Mouse (Mus musculus) liver, embryonic 12.5 days (tissue): Measurements from ENCODE around the gene Ddias. TPM values are rescaled to one million over a fixed set of nuclear protein-coding genes. Genes with fewer than 3 reads are reported as not detected.
A peak's percentile ranks its signal among the peaks of the same experiment; 100 is the strongest.

Experiments
- ATAC-seq: fragments of 200-750 bp; cut with Nextera tagmentation; 2 replicates; pipeline ENCODE4 v1.8.0; 2017; ENCODE audit warnings: moderate number of reproducible peaks, mild to moderate bottlenecking, moderate library complexity
- H3K27ac ChIP-seq: fragments of 300-500 bp; sonication (generic); 2 replicates; pipeline ENCODE4 v1.5.1; 2016; ENCODE audit warnings: mild to moderate bottlenecking
- H3K27me3 ChIP-seq: fragments of 300-500 bp; sonication (generic); replicated peaks from 2 replicates; pipeline ENCODE4 v1.6.1; 2016; ENCODE audit warnings: mild to moderate bottlenecking, moderate library complexity
- H3K36me3 ChIP-seq: fragments of 300-500 bp; sonication (generic); 2 replicates; pipeline ENCODE4 v1.6.1; 2016; ENCODE audit warnings: mild to moderate bottlenecking, moderate library complexity
- H3K4me1 ChIP-seq: fragments of 300-500 bp; sonication (generic); 2 replicates; pipeline ENCODE4 v1.6.1; 2016
- H3K4me2 ChIP-seq: fragments of 300-500 bp; sonication (generic); 2 replicates; pipeline ENCODE4 v1.6.1; 2016; ENCODE audit warnings: mild to moderate bottlenecking, moderate library complexity
- H3K4me3 ChIP-seq: fragments of 300-500 bp; sonication (generic); 2 replicates; pipeline ENCODE4 v1.5.1; 2016; ENCODE audit warnings: mild to moderate bottlenecking, moderate library complexity
- H3K9ac ChIP-seq: fragments of 300-500 bp; sonication (generic); 2 replicates; pipeline ENCODE4 v1.6.1; 2016; ENCODE audit warnings: mild to moderate bottlenecking, moderate library complexity
- H3K9me3 ChIP-seq: fragments of 300-500 bp; sonication (generic); replicated peaks from 2 replicates; pipeline ENCODE4 v1.6.1; 2016; ENCODE audit warnings: mild to moderate bottlenecking, moderate library complexity
- WGBS: fragments of 180-500 bp; shearing (Covaris S2); methylation state at CpG from one replicate; pipeline ENCODE4 v1.1.7; 2016; ENCODE audit not compliant: insufficient replicate concordance; 5-methylcytosine and 5-hydroxymethylcytosine counted together
- polyA plus RNA-seq: library from polyadenylated mRNA; unstranded; fragments of >200 nt; fragmentation: Nextera tagmentation; extraction: Ambion mirVana; gene quantifications from 2 replicates; pipeline ENCODE4 v1.2.1, GENCODE M21; 2016

Gene Ddias
- polyA plus RNA-seq, 1 experiment from 2014 or later, result 15.5 TPM

DNA sequence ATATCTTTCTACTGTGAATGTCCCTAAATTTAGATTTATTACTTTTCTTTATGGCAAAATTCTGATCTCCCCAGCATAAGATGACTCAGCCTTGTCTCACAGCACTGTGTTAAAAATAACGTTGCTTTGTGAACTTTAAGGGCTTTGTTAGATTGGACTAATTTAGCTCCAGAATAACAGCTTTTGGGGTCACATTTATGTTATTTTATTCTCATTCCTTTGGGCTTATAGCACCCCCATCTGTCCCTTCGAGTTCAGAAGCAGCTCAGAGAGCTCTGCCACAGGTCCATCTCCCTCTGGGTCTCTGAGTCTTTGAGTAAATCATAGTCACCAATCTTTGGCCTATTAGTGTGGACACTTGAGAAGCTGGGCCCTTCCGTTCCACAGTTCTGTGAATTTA lies 36.1 kb downstream of the Ddias start:
- ATAC-seq, result no peak
- no peaks in the 10 kb centered on the region for H3K4me1 ChIP-seq
- no peak overlapping the region for H3K4me3 ChIP-seq
- H3K27ac ChIP-seq, result no peak overlapping the region
- no peaks in the 10 kb centered on the region for H3K36me3 ChIP-seq
- H3K9ac ChIP-seq, result no peak overlapping the region
- no peaks in the 10 kb centered on the region for H3K27me3 ChIP-seq
- H3K4me2 ChIP-seq, result no peak overlapping the region
- 55% methylated on average over 3 of the region's 3 CpGs for WGBS
- no peaks in the 10 kb centered on the region for H3K9me3 ChIP-seq

DNA sequence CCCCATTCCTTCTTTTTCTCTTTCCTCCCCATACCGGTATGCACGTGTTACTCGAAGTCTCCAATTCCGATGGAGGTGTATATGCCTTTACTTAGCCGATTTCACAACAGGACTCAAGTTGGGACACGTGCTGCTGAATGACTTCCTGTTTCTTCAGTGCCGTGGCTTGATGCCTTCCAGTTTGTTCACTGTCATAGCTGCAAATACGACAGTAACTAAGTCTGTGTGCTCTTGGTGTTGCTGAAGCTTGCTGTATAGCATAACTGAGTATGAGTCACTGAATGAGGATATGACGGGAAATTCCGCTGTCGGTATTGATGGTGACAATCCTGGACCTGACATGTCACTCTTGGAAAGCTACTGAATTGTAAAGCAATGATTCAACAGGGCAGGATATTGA lies 36.8 kb downstream of the Ddias start:
- no peak overlapping the region for H3K4me3 ChIP-seq
- 55% methylated on average over 11 of the region's 11 CpGs for WGBS
- H3K9ac ChIP-seq, result no peak overlapping the region
- H3K27me3 ChIP-seq, result no peaks in the 10 kb centered on the region
- no peaks in the 10 kb centered on the region for H3K4me1 ChIP-seq
- no peak for ATAC-seq
- H3K36me3 ChIP-seq, result no peaks in the 10 kb centered on the region
- H3K9me3 ChIP-seq, result no peaks in the 10 kb centered on the region
- no peak overlapping the region for H3K4me2 ChIP-seq
- H3K27ac ChIP-seq, result no peak overlapping the region

DNA sequence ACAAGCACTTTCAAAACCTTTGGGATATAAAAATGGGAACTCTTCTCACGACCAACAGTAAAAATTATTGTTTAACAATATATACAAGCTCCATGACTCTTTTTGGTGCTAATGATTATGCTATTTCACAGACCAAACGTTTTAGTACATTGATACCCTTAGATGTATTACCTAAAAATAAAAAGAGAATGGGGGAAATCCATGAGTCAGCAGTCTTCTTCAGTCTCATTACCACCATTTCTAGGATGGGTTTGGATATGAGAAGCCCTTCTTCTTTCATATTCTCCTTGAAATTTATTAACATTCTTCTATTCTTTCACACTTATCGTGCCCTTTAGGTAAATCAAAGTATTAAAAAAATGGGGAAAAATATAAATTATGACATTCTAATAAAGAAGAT lies 37.6 kb downstream of the Ddias start:
- Histone ChIP-seq H3K4me3 (no peak overlapping the region), H3K36me3 (no peaks in the 10 kb centered on the region), H3K4me1 (no peaks in the 10 kb centered on the region), H3K27me3 (no peaks in the 10 kb centered on the region), H3K9me3 (no peaks in the 10 kb centered on the region), H3K4me2 (no peak overlapping the region), H3K27ac (no peak overlapping the region), H3K9ac (no peak overlapping the region)
- WGBS, result 55% methylated on average over 3 of the region's 3 CpGs
- no peak for ATAC-seq

DNA sequence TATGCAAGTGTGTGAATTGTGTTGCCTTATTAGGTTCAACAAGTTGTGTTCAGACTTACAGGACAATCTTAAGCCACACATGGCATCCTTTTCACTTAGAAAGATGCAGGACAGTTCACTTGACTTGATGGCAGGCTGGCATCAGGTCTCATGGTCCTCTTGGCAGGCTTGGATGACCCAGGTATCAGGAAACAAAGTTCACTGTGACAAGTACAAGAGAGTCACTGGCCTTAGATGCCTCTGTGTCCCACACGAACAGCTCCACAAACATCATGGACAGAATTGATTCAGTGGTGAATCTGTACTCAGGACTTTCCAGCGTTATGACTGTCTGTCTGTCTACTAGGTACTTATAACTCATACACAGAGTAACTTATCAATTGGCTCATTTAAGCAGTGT lies 39.7 kb downstream of the Ddias start:
- no peaks in the 10 kb centered on the region for H3K36me3 ChIP-seq
- no peaks in the 10 kb centered on the region for H3K4me1 ChIP-seq
- H3K9me3 ChIP-seq, result no peaks in the 10 kb centered on the region
- H3K27me3 ChIP-seq, result no peaks in the 10 kb centered on the region
- no peak overlapping the region for H3K9ac ChIP-seq
- 71% methylated on average over 2 of the region's 2 CpGs for WGBS
- H3K4me3 ChIP-seq, result no peak overlapping the region
- H3K4me2 ChIP-seq, result no peak overlapping the region
- H3K27ac ChIP-seq, result no peak overlapping the region
- no peak for ATAC-seq

DNA sequence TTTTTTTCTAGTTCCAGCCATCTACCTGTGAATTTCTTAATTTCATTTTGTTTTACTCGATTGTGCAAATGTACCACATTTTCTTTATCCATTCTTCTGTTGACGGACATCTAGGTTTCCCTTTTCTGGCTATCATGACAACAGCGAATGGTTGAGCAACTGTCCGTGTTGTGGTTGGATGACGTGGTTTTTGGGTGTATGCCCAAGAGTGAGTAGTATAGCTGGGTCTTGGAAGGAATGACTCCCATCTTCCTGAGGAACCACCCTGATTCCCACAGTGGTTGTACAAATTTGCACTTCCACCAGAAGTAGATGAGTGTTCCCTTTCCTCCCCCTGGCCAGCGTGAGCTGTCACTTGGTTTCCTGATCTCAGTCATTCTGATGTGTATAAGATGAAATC lies 41.7 kb downstream of the Ddias start:
- no peak overlapping the region for H3K4me3 ChIP-seq
- no peaks in the 10 kb centered on the region for H3K9me3 ChIP-seq
- H3K4me2 ChIP-seq, result no peak overlapping the region
- H3K27me3 ChIP-seq, result no peaks in the 10 kb centered on the region
- H3K9ac ChIP-seq, result no peak overlapping the region
- H3K36me3 ChIP-seq, result no peaks in the 10 kb centered on the region
- H3K4me1 ChIP-seq, result no peaks in the 10 kb centered on the region
- ATAC-seq, result no peak
- no peak overlapping the region for H3K27ac ChIP-seq
- 62% methylated on average over 6 of the region's 6 CpGs for WGBS

DNA sequence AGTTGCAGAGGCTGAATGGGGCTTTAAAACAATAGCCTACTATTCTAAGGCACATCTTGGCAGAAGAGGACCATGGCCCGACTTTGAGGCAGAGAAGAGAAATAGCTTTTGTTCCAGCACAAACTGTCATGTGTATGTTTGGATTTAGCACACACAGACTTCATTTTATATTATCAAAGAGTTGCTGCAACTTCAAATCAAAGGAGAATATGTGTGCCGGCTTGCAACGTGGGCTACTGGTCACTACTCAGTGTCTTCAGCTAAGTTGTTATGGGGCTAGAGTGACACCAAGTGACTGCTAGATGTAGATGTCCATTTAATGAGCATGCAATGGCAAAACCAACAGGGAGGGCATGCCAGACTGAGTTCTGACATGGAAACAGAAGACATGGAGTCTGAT lies 46.1 kb downstream of the Ddias start:
- Histone ChIP-seq H3K9ac (no peak overlapping the region), H3K4me3 (no peak overlapping the region), H3K9me3 (no peaks in the 10 kb centered on the region), H3K36me3 (no peaks in the 10 kb centered on the region), H3K4me1 (no peaks in the 10 kb centered on the region), H3K27ac (no peak overlapping the region), H3K27me3 (no peaks in the 10 kb centered on the region), H3K4me2 (no peak overlapping the region)
- WGBS, result 56% methylated on average over 3 of the region's 3 CpGs
- no peak for ATAC-seq

DNA sequence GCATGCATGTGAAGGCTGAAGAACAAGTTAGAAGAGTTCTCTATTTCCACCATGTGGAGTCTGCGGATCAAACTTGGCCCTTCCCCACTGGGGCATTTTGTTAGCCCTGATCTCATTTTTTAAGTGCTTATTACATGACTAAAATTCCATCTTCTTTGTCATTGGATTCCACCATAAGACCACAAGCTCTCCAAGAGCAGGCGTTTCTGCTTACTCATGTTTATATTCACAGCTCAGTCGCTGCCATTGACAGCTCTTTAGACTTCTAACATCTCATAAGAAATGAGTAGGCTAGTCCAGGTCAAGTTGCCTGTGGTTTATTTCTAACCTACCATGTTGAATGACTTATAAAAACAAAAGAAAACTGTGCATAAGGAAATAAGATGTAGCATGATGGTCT lies 47.8 kb downstream of the Ddias start:
- Histone ChIP-seq H3K9ac (no peak overlapping the region), H3K4me3 (no peak overlapping the region), H3K27me3 (no peaks in the 10 kb centered on the region), H3K36me3 (no peaks in the 10 kb centered on the region), H3K9me3 (no peaks in the 10 kb centered on the region), H3K4me2 (no peak overlapping the region), H3K4me1 (no peaks in the 10 kb centered on the region), H3K27ac (no peak overlapping the region)
- WGBS, result 84% methylated on average over 3 of the region's 3 CpGs
- no peak for ATAC-seq

DNA sequence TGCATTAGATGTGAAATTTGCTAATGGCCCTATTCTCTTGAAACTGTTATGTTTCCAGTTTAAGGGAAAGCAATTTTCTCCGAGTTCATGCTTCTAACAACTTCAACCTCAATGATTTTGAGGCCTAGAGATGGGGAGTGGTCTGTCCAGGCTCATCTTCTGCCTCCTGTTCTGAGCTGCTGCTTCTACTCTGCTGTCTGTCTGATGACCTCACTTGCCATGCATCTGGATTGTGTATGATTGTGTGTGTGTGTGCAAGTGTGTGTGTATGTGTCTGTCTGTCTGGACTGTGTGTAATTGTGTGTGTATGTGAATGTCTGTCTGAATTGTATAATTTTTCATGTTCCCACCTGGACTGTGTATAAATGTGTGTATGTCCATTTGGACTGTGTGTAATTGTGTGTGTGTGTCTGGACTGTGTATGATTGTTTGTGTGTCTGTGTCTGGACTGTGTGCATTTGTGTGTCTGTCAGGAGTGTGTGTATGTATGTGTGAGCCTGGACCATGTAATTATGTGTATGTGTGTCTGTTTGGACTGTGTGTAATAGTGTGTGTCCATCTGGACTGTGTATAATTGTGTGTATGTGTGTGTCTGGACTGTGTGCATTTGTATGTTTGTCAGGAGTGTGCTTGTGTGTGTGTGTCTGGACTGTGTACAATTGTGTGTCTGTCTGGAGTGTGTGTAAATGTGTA lies 51.5 kb downstream of the Ddias start:
- no peak overlapping the region for H3K9ac ChIP-seq
- H3K4me3 ChIP-seq, result no peak overlapping the region
- H3K27ac ChIP-seq, result no peak overlapping the region
- 0 out of 2 replicates have a peak, but pooled peaks have one; percentile 30 for ATAC-seq
- no peaks in the 10 kb centered on the region for H3K9me3 ChIP-seq
- no peaks in the 10 kb centered on the region for H3K27me3 ChIP-seq
- H3K4me2 ChIP-seq, result no peak overlapping the region
- no peaks in the 10 kb centered on the region for H3K4me1 ChIP-seq
- H3K36me3 ChIP-seq, result no peaks in the 10 kb centered on the region
- WGBS, result 46% methylated on average over 1 of the region's 1 CpGs

DNA sequence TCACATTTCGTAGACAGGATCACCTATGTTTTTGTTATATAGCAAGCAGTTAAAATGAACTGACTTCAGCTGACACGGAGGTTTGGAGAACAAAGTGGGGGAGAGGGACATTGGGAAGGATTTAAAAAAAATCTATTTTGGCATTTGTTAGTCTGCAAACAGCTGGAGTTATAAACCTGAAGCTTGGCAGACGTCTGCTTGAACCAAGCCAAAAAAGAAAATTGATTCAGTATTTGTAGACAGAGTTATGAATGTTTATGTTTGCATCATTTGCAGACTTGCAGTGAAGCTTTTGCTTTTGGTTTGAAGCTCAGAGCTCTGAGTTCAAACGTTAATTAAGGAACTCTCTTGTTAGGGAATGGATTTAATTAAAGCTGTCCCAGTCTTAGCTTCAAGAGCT lies 52.2 kb downstream of the Ddias start:
- no peaks in the 10 kb centered on the region for H3K36me3 ChIP-seq
- H3K27ac ChIP-seq, result no peak overlapping the region
- no peak for ATAC-seq
- WGBS, result 51% methylated on average over 4 of the region's 4 CpGs
- no peak overlapping the region for H3K9ac ChIP-seq
- H3K9me3 ChIP-seq, result no peaks in the 10 kb centered on the region
- H3K4me1 ChIP-seq, result no peaks in the 10 kb centered on the region
- no peaks in the 10 kb centered on the region for H3K27me3 ChIP-seq
- H3K4me3 ChIP-seq, result no peak overlapping the region
- H3K4me2 ChIP-seq, result no peak overlapping the region

DNA sequence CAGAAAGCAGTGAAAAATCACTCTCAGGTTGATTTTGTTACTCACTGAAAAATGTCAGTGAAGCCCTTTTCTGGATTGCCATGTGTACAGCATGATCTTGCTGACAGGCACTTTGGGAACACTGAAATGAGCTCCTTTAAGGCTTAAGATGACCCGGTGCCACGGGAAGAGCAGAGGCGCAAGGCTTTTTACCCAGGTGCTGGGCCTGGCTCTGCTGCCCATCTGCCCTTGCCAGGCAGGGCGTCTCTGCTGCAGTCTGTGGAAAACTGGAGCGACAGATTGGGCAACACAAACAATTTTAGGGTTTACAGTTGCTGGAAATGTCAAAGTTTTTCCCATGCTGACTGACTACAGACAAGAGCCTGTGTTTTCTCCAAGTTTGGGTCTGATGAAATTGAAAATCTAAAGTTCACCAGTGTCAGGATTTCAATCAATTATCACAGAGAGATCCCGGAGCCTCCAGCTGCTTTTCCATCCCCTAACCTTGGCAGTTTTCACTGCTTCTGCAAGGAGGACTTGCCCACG lies 53.0 kb downstream of the Ddias start:
- no peaks in the 10 kb centered on the region for H3K36me3 ChIP-seq
- no peaks in the 10 kb centered on the region for H3K9me3 ChIP-seq
- no peak overlapping the region for H3K9ac ChIP-seq
- no peaks in the 10 kb centered on the region for H3K4me1 ChIP-seq
- no peak overlapping the region for H3K27ac ChIP-seq
- 68% methylated on average over 7 of the region's 7 CpGs for WGBS
- no peaks in the 10 kb centered on the region for H3K27me3 ChIP-seq
- H3K4me3 ChIP-seq, result no peak overlapping the region
- ATAC-seq, result no peak
- H3K4me2 ChIP-seq, result no peak overlapping the region

DNA sequence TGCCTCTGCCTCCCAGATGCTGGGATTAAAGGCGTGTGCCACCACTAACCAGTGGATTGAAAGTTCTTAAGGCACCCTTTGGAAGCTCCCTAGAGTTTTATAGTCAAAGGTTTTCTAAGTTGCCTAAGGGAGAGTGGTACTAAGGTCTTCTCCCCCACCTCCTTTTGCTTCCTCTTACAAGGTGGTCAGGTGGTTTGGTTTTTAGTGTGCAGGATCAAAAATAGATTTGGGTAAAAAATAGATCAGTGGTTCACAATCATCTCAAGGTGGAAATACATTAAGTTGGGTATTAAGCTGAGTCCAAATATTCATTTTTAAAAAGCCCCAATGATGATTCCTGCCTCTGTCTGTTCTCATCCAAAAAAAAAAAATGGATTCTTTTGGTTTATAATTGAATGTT lies 53.6 kb downstream of the Ddias start:
- H3K4me3 ChIP-seq, result no peak overlapping the region
- H3K4me1 ChIP-seq, result no peaks in the 10 kb centered on the region
- no peaks in the 10 kb centered on the region for H3K36me3 ChIP-seq
- H3K4me2 ChIP-seq, result no peak overlapping the region
- WGBS, result 60% methylated on average over 1 of the region's 1 CpGs
- H3K9ac ChIP-seq, result no peak overlapping the region
- no peaks in the 10 kb centered on the region for H3K9me3 ChIP-seq
- H3K27ac ChIP-seq, result no peak overlapping the region
- H3K27me3 ChIP-seq, result no peaks in the 10 kb centered on the region
- ATAC-seq, result no peak

DNA sequence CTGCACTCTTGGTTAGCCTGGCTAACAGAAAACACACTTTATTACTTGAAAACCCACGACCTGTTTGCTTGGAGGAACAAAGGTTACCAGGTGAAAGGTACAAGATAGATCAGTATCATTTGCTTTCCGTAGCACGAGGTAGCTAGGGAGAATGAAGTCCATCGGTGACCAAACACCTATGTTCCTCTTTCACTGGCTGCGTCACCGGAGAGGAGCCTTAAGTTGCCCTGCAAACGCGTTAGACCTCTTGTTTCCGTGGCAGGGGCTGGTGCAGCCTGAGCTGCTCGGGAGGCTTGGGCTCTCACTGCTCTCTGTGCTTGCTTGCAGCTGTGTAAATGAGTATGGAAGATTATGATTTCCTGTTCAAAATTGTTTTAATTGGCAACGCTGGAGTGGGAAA lies 54.4 kb downstream of the Ddias start:
- Histone ChIP-seq H3K4me3 (no peak overlapping the region), H3K27me3 (no peaks in the 10 kb centered on the region), H3K9me3 (no peaks in the 10 kb centered on the region), H3K27ac (no peak overlapping the region), H3K36me3 (no peaks in the 10 kb centered on the region), H3K4me1 (no peaks in the 10 kb centered on the region), H3K9ac (no peak overlapping the region), H3K4me2 (no peak overlapping the region)
- no peak for ATAC-seq
- WGBS, result 67% methylated on average over 11 of the region's 11 CpGs

DNA sequence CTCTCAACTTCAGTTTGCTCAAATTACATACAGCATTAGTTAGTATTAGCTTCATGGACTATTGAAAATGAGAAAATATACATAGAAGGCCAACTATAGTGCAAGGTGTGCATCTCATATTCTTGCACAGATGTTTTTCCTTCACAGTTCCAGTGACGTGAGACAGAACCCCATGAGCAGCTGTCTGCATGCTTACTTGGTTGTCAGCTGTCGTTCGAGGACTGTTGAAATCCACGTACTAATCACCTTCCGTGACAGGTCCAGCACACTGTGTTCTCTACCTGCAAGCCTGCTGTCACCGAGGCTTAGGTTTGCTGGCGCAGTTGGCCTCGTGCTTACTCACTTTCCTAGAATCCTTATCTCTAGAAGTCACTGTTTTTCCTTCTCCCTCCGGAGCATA lies 56.2 kb downstream of the Ddias start:
- H3K27ac ChIP-seq, result no peak overlapping the region
- no peaks in the 10 kb centered on the region for H3K4me1 ChIP-seq
- 68% methylated on average over 9 of the region's 9 CpGs for WGBS
- H3K4me2 ChIP-seq, result no peak overlapping the region
- no peak for ATAC-seq
- H3K4me3 ChIP-seq, result no peak overlapping the region
- no peaks in the 10 kb centered on the region for H3K9me3 ChIP-seq
- H3K36me3 ChIP-seq, result no peaks in the 10 kb centered on the region
- H3K9ac ChIP-seq, result no peak overlapping the region
- H3K27me3 ChIP-seq, result no peaks in the 10 kb centered on the region
